Mouse (Mus musculus): ENCODE results near the gene Prlr.

Prlr gene

GRCm38 (mm10) chr15:10177083-10177482 lies at the start of gene Prlr:
Gene Prlr, plus strand, starts transcription at chr15:10177238.
- peak; percentile 11 for DNase-seq (ENCODE audit: low read depth, low spot score)

DNA sequence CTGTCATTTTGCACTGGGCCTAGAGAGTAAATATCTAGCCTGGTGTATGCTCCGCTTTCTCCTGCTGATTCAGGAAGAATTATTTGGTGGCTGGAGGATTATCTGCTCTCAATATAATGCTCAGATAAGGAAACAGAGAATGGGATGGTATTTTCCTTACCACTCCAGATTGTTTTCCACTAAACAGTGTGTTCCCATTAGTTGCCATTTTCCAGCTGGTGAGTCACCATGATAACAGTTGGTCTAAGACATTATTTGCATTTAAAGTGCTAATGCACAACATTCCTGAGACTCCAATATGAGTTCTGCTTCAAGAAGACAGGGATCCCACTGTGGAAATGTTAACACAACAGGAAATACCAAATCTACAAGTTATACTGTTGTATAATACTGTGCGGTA lies 43.3 kb upstream of the Prlr start:
- DNase-seq (ENCODE audit: low read depth, low spot score) = no peak

- DNase-seq (ENCODE audit: low read depth, low spot score) = no peak
Observed at GRCm38 (mm10) chr15:10134889-10135288, 42.1 kb upstream of the Prlr start.

DNA sequence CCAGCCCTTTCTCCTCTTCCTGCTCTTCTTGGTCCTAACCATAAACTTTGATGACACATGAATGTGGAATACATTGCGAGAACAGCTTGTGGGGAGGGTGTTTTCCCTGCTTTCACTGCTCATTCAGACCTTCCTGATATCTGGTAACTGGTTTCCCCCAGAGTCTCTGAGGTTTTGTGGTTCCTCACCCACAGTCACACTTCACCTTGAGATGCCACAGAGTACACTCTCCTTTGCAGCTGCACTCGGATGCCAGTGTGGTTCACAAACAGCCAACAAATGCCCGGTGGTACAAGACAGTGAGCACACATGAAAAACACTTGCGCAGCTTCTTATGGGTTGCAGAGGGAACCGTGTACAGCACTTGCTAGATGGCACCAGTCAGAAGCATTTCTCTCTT lies 32.5 kb upstream of the Prlr start:
- no peak for DNase-seq (ENCODE audit: low read depth, low spot score)

GRCm38 (mm10) chr15:10148196-10148595 lies 28.8 kb upstream of the Prlr start:
- no peak for DNase-seq (ENCODE audit: low read depth, low spot score)

DNA sequence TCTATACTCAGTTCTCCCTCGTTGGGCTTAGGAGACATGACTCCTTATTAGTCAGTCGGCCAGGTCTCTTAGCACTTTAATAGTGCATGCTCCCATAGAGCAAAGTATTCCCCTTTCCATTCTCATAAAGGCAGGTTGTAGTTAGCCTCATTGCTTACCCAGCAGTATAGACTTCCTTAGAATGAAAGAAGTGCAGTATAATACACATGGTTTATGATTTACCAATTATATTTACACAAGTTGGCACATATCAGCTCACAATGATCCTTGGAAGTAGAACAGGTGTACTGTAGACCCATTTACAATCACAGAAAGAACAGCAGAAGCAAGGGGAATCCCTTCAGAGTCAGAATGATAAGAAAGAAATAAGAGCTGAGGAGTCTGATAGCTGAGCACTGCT lies 16.4 kb upstream of the Prlr start:
- no peak for DNase-seq (ENCODE audit: low read depth, low spot score)

GRCm38 (mm10) chr15:10175078-10175477 lies 2.0 kb upstream of the Prlr start:
- DNase-seq (ENCODE audit: low read depth, low spot score) = no peak

- DNase-seq (ENCODE audit: low read depth, low spot score) = no peak
Observed at GRCm38 (mm10) chr15:10175656-10176055, 1.4 kb upstream of the Prlr start.

- peak; percentile 4 for DNase-seq (ENCODE audit: low read depth, low spot score)
Observed at GRCm38 (mm10) chr15:10177519-10178130, 587 bp downstream of the Prlr start.

- DNase-seq (ENCODE audit: low read depth, low spot score) = peak; percentile 7
Observed at GRCm38 (mm10) chr15:10178131-10178566, 1.1 kb downstream of the Prlr start.

GRCm38 (mm10) chr15:10180694-10181093 lies 3.7 kb downstream of the Prlr start:
- DNase-seq (ENCODE audit: low read depth, low spot score) = no peak

DNA sequence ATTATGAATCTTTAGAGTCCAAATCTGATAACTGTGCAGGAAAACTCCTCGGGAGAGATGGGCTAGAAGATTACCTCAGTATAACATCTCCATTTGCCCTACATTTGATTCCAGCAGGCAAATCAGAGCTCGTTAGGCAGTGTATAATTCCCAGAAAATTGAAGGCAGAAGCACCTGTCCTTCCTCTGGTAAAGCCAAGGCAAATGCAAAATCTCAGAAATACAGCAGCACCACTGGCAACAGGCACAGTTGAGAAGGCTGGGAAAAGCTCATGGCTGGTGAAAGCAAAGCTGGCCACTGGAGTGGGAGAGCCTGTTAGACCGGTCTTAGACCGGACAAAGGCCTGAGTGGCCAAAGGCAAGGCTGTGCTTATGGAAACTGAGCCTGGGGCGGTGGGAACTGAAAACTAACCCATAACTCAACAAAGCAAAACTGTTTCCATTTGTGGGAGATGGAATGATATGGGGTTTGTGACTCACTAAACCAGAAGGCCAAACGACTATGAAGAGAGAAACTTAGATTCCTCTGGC lies 15.1 kb downstream of the Prlr start:
- DNase-seq (ENCODE audit: low read depth, low spot score) = no peak

GRCm38 (mm10) chr15:10200991-10201390 lies 24.0 kb downstream of the Prlr start:
- DNase-seq (ENCODE audit: low read depth, low spot score) = no peak

- no peak for DNase-seq (ENCODE audit: low read depth, low spot score)
Observed at GRCm38 (mm10) chr15:10202504-10203302, 25.7 kb downstream of the Prlr start.

- no peak for DNase-seq (ENCODE audit: low read depth, low spot score)
Observed at GRCm38 (mm10) chr15:10210261-10210770, 33.3 kb downstream of the Prlr start.

DNA sequence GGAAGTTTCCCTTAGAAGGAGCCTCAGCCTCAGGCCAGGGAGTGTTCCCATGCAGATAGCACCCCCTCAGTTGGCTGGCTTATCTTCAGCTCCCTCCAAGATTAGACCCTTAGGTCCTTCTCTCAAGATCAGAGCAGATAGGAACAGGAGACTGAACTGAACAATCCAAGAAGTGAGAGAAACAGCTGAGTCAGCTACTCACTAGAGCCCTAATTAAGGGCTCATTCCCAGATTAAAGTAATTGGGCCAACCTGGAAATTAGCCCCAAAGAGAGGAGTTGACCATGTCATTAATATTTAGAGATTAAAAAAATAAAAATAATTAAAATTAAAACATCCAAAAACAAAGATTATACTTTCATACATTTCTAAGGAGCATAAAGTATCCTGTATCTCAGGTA lies 35.0 kb downstream of the Prlr start:
- DNase-seq (ENCODE audit: low read depth, low spot score) = no peak

DNA sequence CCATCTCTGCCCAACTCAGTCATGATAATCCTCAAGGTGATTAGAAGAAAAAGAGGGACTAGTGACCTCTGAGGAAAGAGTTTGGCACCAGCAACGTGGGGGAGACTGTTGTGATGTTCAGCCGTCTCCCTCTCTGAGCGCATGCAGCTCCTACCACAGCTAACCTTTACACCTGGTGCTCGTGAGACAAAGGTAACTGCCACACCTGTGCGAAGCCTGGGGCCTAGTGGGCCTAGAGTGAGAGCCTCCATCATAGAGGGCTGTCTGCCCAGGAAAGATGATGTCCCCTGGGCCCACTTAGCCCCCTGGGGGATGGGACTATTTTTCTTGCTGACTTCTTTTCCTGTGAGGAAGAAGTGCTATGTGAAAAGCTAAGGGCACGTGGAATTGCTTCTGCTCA lies 36.2 kb downstream of the Prlr start:
- no peak for DNase-seq (ENCODE audit: low read depth, low spot score)

DNA sequence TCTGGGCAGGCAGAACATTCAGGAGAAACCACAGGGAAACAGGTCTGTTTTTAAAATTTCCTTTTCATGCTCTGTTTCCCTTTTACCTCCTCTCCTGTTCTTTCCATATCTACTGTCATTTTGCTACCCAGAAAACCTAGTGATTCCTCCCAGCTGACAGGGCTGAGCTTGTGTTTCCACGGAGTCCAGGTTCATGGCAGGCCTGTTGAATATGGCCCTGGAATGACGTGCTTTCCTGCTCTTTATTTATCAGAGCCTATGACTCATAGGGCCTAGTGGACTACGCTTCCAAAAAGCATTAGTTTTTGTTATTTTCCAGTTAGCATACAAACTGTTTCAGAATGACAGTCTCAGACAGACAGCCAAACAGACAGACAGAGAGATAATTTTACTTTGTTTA lies 36.7 kb downstream of the Prlr start:
- DNase-seq (ENCODE audit: low read depth, low spot score) = no peak

GRCm38 (mm10) chr15:10215719-10216118 lies 38.7 kb downstream of the Prlr start:
- no peak for DNase-seq (ENCODE audit: low read depth, low spot score)

- DNase-seq (ENCODE audit: low read depth, low spot score) = no peak
Observed at GRCm38 (mm10) chr15:10216189-10216588, 39.2 kb downstream of the Prlr start.

DNA sequence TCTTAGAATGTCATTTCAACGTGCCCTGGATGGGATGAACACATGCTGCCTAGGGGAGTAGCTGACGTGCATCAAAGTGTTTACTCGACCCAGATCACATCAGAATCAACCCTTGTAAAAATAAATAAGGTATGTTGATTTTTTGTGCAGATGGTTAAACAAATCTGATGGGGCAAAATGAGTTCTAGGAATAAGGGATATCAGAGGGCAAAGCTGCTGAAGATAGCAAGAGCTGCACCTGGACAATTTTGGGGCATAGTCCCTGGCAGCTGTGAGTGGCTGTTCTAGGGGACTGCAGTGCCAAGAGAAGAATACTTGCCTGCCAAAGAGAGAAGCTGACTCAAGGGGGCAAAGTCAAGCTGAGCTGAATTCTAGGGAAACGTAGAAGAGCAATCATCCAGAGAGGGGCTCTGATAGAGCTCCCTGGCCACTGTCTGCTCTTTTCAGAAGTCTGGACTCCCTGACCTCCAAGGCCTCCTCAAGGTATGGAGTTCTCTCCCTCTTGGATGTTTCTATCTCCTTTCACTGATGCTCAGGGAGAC lies 46.6 kb downstream of the Prlr start:
- no peak for DNase-seq (ENCODE audit: low read depth, low spot score)

DNA sequence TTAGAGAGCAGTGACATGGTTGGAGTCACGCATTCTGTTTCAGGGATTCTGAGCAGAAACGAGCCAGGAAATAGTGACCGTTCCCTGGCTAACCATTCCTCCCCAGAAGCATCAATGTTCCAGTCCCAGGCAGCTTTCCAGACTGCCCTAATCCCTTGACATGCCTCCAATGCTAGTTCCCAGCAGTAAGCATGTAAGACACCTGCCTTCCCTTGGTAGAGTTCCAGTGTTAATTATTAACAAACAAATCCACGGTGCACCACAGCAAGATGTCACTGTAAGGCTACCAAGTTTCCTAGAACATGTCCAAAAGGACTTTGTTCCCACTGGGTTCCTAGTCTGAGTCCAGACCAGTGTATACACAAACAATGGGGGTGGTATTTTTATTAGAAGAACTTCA lies 48.7 kb downstream of the Prlr start:
- DNase-seq (ENCODE audit: low read depth, low spot score) = no peak

DNA sequence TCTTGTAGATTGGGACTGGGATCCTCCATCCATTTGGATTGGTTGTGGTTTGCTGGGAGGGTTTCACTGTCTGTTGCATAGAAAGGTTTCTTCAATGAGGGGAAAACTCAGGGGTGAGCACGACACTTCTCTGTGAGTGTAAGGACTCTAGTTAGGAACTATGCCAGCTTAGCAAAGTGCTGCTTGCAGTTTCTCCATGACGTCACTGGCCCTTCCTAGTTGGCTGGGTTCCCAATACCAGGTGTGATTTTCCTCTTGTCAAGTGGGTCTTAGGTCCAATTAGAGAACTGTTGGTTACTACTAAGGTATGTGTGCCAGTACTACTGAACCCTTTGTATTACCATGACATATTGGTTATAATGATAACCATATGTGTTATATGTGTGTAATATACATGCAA lies 51.6 kb downstream of the Prlr start:
- no peak for DNase-seq (ENCODE audit: low read depth, low spot score)

All from WW6 (cell line).